Mouse (Mus musculus): ENCODE results near the gene H2-M10.5. TPM values are rescaled to one million over a fixed set of nuclear protein-coding genes. Genes with fewer than 3 reads are reported as not detected.
"Not testable (repeated sequence)": the region's sequence is repeated elsewhere in the genome, so short reads cannot be mapped to it uniquely, and the experiment has no call there.

H2-M10.5 gene
- not detected in 2 replicates for polyA plus RNA-seq (2012; rRNA removed)

GRCm38 (mm10) chr17:36772610-36773009, at the start of gene H2-M10.5:
Gene H2-M10.5 (plus strand): TSS chr17:36772910.
- not testable (repeated sequence) for DNase-seq (ENCODE audit: low spot score)

- no peak for DNase-seq (ENCODE audit: low spot score)
Measured at GRCm38 (mm10) chr17:36726046-36726445, 46.7 kb upstream of the H2-M10.5 start.

GRCm38 (mm10) chr17:36763816-36764215, 8.9 kb upstream of the H2-M10.5 start:
- no peak for DNase-seq (ENCODE audit: low spot score)

GRCm38 (mm10) chr17:36764244-36764643, 8.5 kb upstream of the H2-M10.5 start:
- DNase-seq (ENCODE audit: low spot score), result not testable (repeated sequence)

GRCm38 (mm10) chr17:36765403-36765802, 7.3 kb upstream of the H2-M10.5 start:
- not testable (repeated sequence) for DNase-seq (ENCODE audit: low spot score)

- no peak for DNase-seq (ENCODE audit: low spot score)
Measured at GRCm38 (mm10) chr17:36781533-36781932, 8.8 kb downstream of the H2-M10.5 start.

GRCm38 (mm10) chr17:36786483-36786886, 13.8 kb downstream of the H2-M10.5 start:
- not testable (repeated sequence) for DNase-seq (ENCODE audit: low spot score)

GRCm38 (mm10) chr17:36788351-36788750, 15.6 kb downstream of the H2-M10.5 start:
- DNase-seq (ENCODE audit: low spot score), result no peak

- not testable (repeated sequence) for DNase-seq (ENCODE audit: low spot score)
Measured at GRCm38 (mm10) chr17:36788801-36789200, 16.1 kb downstream of the H2-M10.5 start.

GRCm38 (mm10) chr17:36799493-36799892, 26.8 kb downstream of the H2-M10.5 start:
- no peak for DNase-seq (ENCODE audit: low spot score)

GRCm38 (mm10) chr17:36799921-36800462, 27.3 kb downstream of the H2-M10.5 start:
- DNase-seq (ENCODE audit: low spot score), result not testable (repeated sequence)

- no peak for DNase-seq (ENCODE audit: low spot score)
Measured at GRCm38 (mm10) chr17:36811871-36812270, 39.2 kb downstream of the H2-M10.5 start, which contains the start of gene H2-M10.6. Gene H2-M10.6 (plus strand): TSS chr17:36812171.

GRCm38 (mm10) chr17:36824005-36824404, 51.3 kb downstream of the H2-M10.5 start:
- no peak for DNase-seq (ENCODE audit: low spot score)

GRCm38 (mm10) chr17:36825525-36825924, 52.8 kb downstream of the H2-M10.5 start:
- DNase-seq (ENCODE audit: low spot score), result no peak

Other genes starting within 250 kb of the H2-M10.5 start
- not detected in 2 replicates for gene H2-M11, start 225.8 kb upstream of the H2-M10.5 start, polyA plus RNA-seq (2012; rRNA removed)
- gene H2-M9, start 130.2 kb upstream of the H2-M10.5 start, polyA plus RNA-seq (2012; rRNA removed), result 0.12 TPM in 1 of 2 replicates, not detected in the other
- gene H2-M1, start 100.7 kb upstream of the H2-M10.5 start, polyA plus RNA-seq (2012; rRNA removed), result not detected in 2 replicates
- not detected in 2 replicates for gene H2-M10.6, start 39.3 kb downstream of the H2-M10.5 start, polyA plus RNA-seq (2012; rRNA removed)
- gene Trim26, start 64.2 kb downstream of the H2-M10.5 start, polyA plus RNA-seq (2012; rRNA removed), result 39.4 and 47.1 TPM in 2 replicates
- gene Trim15, start 94.3 kb downstream of the H2-M10.5 start, polyA plus RNA-seq (2012; rRNA removed), result 0.03 TPM in 1 of 2 replicates, not detected in the other
- 0.07 TPM in 2 replicates for gene Trim10, start 96.7 kb downstream of the H2-M10.5 start, polyA plus RNA-seq (2012; rRNA removed)
- gene Trim40, start 117.2 kb downstream of the H2-M10.5 start, polyA plus RNA-seq (2012; rRNA removed), result 0.15 and 0.41 TPM in 2 replicates
- not detected in 2 replicates for gene Trim31, start 125.2 kb downstream of the H2-M10.5 start, polyA plus RNA-seq (2012; rRNA removed)
- 8.9 and 11.0 TPM in 2 replicates for gene Rnf39, start 170.0 kb downstream of the H2-M10.5 start, polyA plus RNA-seq (2012; rRNA removed)
- gene Ppp1r11, start 178.8 kb downstream of the H2-M10.5 start, polyA plus RNA-seq (2012; rRNA removed), result 114 and 122 TPM in 2 replicates
- gene Znrd1, start 185.6 kb downstream of the H2-M10.5 start, polyA plus RNA-seq (2012; rRNA removed), result 38.3 and 39.6 TPM in 2 replicates
- gene Znrd1as, start 185.7 kb downstream of the H2-M10.5 start, polyA plus RNA-seq (2012; rRNA removed), result 15.9 and 17.0 TPM in 2 replicates
- 0.30 and 0.56 TPM in 2 replicates for gene 2410137M14Rik, start 208.3 kb downstream of the H2-M10.5 start, polyA plus RNA-seq (2012; rRNA removed)
- 3.0 and 3.8 TPM in 2 replicates for gene H2-M5, start 216.6 kb downstream of the H2-M10.5 start, polyA plus RNA-seq (2012; rRNA removed)
- gene Zfp57, start 228.3 kb downstream of the H2-M10.5 start, polyA plus RNA-seq (2012; rRNA removed), result 22.6 and 32.3 TPM in 2 replicates